Mouse (Mus musculus) megakaryocyte, embryonic 14.5 days (primary cell): ENCODE measurements around the gene Sesn2.

Experiments used
- FLI1 ChIP-seq: IDR thresholded peaks from 2 replicates; pipeline ENCODE4 v1.6.1; 2012; ENCODE audit warnings: low read length, inconsistent platforms, mixed read lengths
- GATA1 ChIP-seq: IDR thresholded peaks from 3 replicates; pipeline ENCODE4 v1.6.1; 2012; ENCODE audit warnings: mixed read lengths, low read length, inconsistent platforms, borderline replicate concordance

DNA sequence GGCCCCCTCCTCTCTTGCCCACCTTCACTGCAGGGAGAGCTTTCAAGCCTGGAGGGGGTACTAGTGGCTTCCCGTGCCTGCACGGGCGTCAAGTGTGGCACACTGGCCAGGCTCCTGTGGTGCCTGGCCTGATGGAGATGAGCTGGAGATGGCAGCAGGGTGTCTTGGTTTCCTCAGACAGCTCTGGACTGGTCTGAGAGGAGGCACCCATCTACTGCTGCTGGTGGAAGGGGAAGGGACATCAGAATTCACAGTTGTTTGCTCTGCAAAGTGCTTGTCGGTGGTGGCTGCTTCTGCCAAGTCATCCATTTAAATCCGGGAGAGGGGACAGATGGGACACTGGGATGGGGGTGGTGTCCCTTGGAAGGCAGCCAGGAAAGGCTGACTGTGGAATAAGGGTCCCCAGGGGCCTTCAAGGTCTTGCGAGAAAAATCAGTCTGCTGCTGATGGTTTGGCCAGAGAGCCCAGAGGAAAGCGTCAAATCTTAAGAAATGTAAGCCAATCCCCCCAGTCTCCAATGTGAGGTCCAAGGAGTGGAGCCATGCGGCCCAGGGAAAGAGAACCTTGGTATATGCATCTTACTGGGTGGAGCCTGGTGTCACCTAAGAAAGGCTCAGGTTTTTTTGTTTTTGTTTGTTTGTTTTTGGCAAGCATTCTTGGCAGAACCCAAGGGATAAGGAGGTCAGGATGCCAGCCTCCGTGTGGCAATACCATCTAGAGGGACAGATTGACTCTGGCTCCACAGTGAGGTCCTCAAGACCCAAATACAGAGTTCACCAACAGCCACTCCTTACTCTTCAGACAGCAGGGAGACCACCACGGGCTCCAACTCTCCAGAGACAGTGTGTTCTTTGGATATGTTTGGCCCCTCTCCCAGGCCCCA, 17.9 kb downstream of the Sesn2 start:
- TF ChIP-seq GATA1: no peak
- no peak for TF ChIP-seq FLI1
